ENCODE assay signal across 17 mouse cellular contexts in genomic region chr13:97427537-97427936, GRCm38 (mm10).
"Had no signal": no experiment of that assay in that cellular context is flagged by ENCODE, and none has a peak within 500 bp of the region (broad histone marks: within the 10 kb centered on the region; RNA-seq: fewer than 3 reads in every experiment).

No protein-coding gene starts in this region.

- H3K36me3 ChIP-seq: lung, embryonic 15.5 days; midbrain, embryonic 13.5 days; midbrain, embryonic 15.5 days; neural tube, embryonic 12.5 days; stomach, embryonic 15.5 days had no signal

- H3K27me3 ChIP-seq: lung, embryonic 15.5 days; midbrain, embryonic 15.5 days; neural tube, embryonic 12.5 days; stomach, embryonic 15.5 days had no signal

- H3K9me3 ChIP-seq: lung, embryonic 15.5 days; megakaryocyte, embryonic 14.5 days; midbrain, embryonic 13.5 days; midbrain, embryonic 15.5 days; neural tube, embryonic 12.5 days; stomach, embryonic 15.5 days had no signal

- H3K9ac ChIP-seq: lung, embryonic 15.5 days; midbrain, embryonic 13.5 days; midbrain, embryonic 15.5 days; neural tube, embryonic 12.5 days; stomach, embryonic 15.5 days had no signal

- H3K4me2 ChIP-seq: lung, embryonic 15.5 days; midbrain, embryonic 11.5 days; midbrain, embryonic 13.5 days; midbrain, embryonic 15.5 days; neural tube, embryonic 12.5 days; stomach, embryonic 15.5 days had no signal

- H3K27ac ChIP-seq: lung, embryonic 15.5 days; macrophage; midbrain, embryonic 13.5 days; midbrain, embryonic 15.5 days; neural tube, embryonic 12.5 days; stomach, embryonic 15.5 days; stomach, postnatal 0 days had no signal

- H3K4me3 ChIP-seq: lung, embryonic 15.5 days; megakaryocyte, embryonic 14.5 days; midbrain, embryonic 13.5 days; midbrain, embryonic 15.5 days; neural tube, embryonic 12.5 days; stomach, embryonic 15.5 days had no signal

- DNase-seq: lung, adult 2 months; lung, postnatal 14 days; lung, postnatal 36 days; right cerebral cortex, postnatal 14 days; thymus, adult 2 months; thymus, postnatal 25 days; thymus, postnatal 4 days had no signal

- H3K4me1 ChIP-seq: megakaryocyte, embryonic 14.5 days; stomach, embryonic 15.5 days had no signal

- ATAC-seq: lung, postnatal 0 days; midbrain, embryonic 13.5 days; midbrain, embryonic 15.5 days had no signal
